Mouse (Mus musculus) left cerebral cortex, adult 2 months (tissue): ENCODE measurements around the gene Plekha5. TPM values are rescaled to one million over a fixed set of nuclear protein-coding genes. Genes with fewer than 3 reads are reported as not detected.
A peak's percentile ranks its signal among the peaks of the same experiment; 100 is the strongest.

Experiments used
- DNase-seq, 2 experiments: peaks; one replicate each; pipeline ENCODE4 v3.0.0; 2021 to 2022; ENCODE audit warnings: low spot score in 2 of 2, mixed read lengths in 1 of 2; ENCODE audit errors: extremely low spot score in 1 of 2
- H3K27ac ChIP-seq: fragments of 200-600 bp; 2 replicates; pipeline ENCODE4 v1.8.1; 2022
- H3K4me3 ChIP-seq: fragments of 200-600 bp; 2 replicates; pipeline ENCODE4 v1.8.1; 2022
- CTCF ChIP-seq: fragments of 200-600 bp; IDR thresholded peaks from 2 replicates; pipeline ENCODE4 v1.8.1; 2022; ENCODE audit warnings: antibody characterized with exemption, mild to moderate bottlenecking, moderate library complexity
- intact Hi-C: fragments of 180-260 bp; cut with DNase I; formaldehyde crosslinking; loops from one replicate; pipeline ENCODE4 v1.15.1; 2025
- total RNA-seq, 2 experiments: library from RNA; stranded (reverse); gene quantifications; 2 replicates each; pipeline ENCODE4 v1.2.3; 2021

The Plekha5 gene
- total RNA-seq, 2 experiments from 2014 or later = 117 to 121 TPM

DNA sequence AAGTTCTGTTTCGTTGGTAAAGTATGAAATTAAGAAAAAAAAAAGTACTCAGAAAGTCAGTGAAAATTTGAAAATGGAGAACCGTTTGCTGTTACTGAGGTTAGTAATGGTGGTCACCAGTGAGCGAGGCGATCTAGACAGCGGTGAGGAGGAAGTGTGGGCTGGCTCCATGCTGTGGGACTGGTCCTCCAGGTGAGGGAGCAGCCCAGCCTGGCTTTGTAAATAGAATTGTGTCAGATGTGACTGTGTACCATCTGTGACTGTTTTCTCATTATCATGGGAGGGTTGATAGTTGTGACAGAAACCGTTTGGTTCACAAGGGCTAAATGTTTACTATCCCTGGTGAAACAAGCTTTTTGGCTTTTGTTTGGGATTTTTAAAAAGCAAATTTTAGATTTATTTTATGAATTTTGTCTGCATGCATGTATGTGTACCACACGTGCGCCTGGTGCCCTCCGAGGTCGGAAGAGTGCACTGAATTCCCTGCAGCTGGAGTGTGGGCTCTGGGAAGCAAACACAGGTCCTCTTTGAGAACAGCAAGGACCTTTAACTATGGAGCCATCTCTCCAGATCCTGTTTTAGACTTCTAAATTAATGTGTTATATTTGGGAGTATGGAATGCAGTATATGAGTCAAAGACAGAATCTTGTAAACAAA is 56.7 kb downstream of the Plekha5 start:
- no peak for DNase-seq
- Histone ChIP-seq H3K4me3 (no peak overlapping the region), H3K27ac (no peak overlapping the region)
- intact Hi-C loops = no loop called here
- no peak for TF ChIP-seq CTCF

DNA sequence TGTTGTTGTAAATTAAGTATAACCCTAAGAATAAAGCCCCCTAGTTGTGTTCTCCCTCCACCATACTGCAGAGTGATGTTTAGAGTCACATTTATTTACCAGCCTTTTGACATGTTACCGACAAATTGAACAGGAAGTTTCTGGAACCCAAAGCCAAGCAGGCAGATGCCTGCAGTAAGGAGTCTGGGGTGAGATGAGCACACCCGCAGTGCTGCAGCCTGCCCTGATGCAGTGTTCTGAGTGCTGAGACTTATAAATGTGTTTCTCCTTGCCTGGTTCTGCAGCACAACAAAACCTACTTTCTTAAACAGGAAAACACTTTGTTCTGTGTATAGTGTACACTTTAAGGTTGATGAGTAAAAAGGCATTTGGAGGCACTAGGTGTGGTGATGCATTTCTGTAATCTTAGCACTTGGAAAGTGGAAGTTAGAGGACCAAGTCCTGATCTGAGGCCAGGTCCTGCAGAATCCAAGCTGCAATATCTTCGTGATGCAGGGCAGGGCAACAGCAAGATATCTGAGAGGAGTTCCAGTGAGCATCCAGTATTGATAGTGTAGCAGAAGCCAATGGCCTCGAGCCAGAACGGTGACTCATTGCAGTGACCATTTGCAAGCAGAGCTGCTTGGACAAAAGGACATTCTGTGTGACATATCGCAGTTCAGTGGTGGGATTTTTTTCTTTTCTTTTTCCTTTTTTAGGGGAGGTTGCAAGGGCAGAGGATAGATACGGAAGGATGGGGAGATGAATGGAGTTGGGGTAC is 58.0 kb downstream of the Plekha5 start:
- TF ChIP-seq CTCF = no peak
- Histone ChIP-seq H3K27ac (peak overlapping the region; percentile 24; the same call in 1 of the 2 replicates), H3K4me3 (no peak overlapping the region)
- intact Hi-C loops = no loop called here
- DNase-seq = peak in 1 of 2 experiments; percentile 38

DNA sequence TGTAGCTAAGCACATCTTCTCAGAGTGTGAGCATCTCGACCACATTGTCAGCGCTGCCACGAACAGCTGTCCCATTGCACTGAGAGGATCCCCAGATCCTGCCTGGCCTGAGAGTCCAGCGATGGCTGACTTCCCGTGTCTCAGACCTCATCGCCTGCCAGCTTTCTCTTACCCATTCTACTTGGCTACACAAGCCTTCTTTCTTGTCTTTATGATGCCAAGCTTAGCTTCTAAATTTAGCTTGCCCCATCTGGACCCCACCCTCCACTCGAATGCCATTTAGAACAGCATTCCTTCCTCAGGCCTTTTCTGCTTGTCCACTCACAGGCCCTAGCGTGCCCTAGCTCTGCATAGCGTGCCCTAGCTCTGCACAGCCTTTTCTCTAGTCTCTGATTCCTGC is 60.3 kb downstream of the Plekha5 start:
- peak overlapping the region; percentile 18; the same call in 1 of the 2 replicates for H3K27ac ChIP-seq
- no peak for DNase-seq

DNA sequence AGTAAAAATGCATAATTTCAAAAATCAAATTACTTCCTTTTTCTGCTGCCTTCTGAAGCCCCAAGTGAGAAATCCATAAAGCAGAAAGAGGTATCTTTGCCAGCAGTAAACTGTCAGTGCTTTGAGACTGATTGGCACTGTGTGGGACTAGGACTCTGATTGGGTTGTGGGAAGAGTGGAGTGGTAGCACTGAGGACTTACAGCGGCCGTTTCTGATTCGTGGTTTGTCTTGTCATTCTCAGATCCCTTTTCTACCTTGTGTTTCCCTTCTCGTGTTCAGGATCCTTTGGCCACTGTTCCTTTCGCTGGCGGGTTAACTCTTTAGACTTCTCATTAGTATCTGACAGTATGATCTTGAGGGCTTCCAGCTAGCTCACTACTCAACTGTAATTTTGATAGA is 61.8 kb downstream of the Plekha5 start:
- Histone ChIP-seq H3K27ac (no peak overlapping the region), H3K4me3 (no peak overlapping the region)
- TF ChIP-seq CTCF = no peak
- DNase-seq = no peak
- intact Hi-C loops = no loop called here

More for the DNA sequence above, 60.3 kb downstream of the Plekha5 start:
- TF ChIP-seq CTCF = no peak
- H3K4me3 ChIP-seq = no peak overlapping the region
- intact Hi-C loops = no loop called here

DNA sequence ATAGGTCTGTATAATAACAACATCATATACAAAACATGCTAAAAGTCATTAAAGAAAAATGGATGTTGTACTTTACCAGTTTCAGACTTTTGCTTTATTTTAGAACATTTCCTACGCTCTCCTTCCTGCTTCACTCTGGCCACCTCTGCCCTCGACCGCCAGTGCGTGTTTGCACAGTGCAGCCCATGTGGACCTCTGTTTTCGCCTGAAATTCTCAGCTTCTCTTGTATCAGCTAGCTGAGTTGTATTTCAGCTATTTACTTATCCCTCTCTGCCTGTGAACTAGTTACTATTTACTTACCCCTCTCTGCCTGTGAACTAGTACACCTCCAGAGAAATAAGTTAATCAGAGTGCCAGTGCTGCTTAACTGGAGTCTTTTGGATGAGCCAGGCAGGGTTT is 62.8 kb downstream of the Plekha5 start:
- no peak for DNase-seq
- H3K4me3 ChIP-seq = no peak overlapping the region
- intact Hi-C loops = no loop called here
- no peak for TF ChIP-seq CTCF
- no peak overlapping the region for H3K27ac ChIP-seq

DNA sequence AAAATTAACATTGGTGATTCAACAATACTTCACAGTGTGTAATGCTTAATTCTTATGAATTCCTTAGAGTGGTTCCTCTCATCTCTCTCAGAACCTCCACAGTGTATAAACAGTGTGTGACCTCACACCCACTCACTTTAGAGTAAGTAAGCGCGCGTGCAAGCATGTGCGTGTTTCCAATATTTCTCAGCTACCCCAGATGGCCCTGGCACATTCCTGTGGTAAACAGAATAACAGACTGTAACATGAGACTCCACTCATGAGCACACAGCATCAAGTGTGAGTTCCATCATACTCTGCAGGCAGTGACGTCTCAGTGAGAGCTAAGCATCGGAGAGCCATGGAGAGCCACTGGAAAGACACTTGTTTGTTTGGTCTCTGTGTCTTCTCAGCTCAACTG is 63.6 kb downstream of the Plekha5 start:
- no peak for DNase-seq
- H3K27ac ChIP-seq = no peak overlapping the region; the same call in 1 of the 2 replicates
- no peak for TF ChIP-seq CTCF

DNA sequence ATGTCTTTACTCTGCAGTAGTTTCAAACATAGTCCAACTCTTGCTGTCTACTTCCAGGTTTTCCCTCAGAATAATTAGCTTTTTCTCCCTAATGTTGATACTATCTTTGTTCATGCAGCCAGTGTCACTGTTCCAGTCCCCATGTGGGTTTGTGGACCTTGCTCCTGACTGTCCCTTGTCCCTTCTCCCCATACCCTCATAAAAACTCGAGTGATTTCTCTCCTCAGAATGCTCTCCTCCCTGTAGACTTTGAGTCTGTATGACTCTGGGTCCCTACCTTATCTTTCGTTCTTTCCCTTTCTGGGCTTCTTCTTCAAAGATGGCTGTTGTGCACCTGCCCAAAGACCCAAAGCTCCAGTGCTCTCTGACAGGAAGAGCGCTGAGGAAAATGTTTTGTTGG is 64.8 kb downstream of the Plekha5 start:
- no peak for DNase-seq
- intact Hi-C loops = no loop called here
- TF ChIP-seq CTCF = no peak

More for the DNA sequence above, 63.6 kb downstream of the Plekha5 start:
- intact Hi-C loops = no loop called here
- no peak overlapping the region for H3K4me3 ChIP-seq

DNA sequence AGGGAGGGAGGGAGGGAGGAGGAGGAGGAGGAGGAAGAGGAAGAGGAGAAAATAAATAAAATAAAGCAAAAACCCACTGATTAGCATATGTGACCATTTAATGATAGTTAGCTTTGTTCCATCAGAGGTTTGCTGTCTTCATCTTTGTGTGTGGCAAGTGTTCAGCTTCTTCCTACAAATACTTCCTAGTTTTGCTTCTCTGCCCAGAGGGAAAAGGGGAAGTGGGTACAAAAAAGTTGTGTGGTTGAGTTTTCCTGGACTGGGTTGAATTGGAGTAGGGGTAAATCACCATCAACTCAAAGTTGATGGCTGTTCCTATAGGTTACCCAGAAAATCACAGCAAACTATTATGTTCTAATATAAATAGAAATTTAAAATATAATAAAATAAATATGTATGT is 65.7 kb downstream of the Plekha5 start:
- Histone ChIP-seq H3K27ac (peak overlapping the region; percentile 87), H3K4me3 (no peak overlapping the region)
- intact Hi-C loops = no loop called here
- TF ChIP-seq CTCF = no peak
- DNase-seq = no peak

More for the DNA sequence above, 64.8 kb downstream of the Plekha5 start:
- H3K4me3 ChIP-seq = no peak overlapping the region
- no peak overlapping the region for H3K27ac ChIP-seq

DNA sequence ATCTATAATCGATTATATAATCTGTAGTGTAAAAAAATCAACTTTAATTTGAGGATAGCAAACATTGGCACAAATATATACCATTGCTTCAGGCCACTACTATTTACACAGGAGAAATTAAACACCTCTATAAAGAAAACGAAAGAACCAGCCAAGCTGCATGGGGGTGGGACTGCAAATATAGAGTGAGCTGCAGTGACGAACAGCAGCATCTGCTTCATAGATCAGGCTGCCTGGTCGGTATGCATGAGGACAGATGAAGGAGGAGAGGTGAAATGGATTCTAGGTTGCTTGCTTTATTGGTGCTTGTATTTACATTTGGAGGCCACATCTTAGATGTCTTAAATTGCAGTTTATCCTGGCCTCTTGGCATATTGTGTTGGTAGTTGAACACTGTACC is 66.4 kb downstream of the Plekha5 start:
- H3K4me3 ChIP-seq = peak overlapping the region; percentile 46; the same call in 1 of the 2 replicates
- DNase-seq = no peak
- intact Hi-C loops = no loop called here
- H3K27ac ChIP-seq = peak overlapping the region; percentile 87
- TF ChIP-seq CTCF = no peak

DNA sequence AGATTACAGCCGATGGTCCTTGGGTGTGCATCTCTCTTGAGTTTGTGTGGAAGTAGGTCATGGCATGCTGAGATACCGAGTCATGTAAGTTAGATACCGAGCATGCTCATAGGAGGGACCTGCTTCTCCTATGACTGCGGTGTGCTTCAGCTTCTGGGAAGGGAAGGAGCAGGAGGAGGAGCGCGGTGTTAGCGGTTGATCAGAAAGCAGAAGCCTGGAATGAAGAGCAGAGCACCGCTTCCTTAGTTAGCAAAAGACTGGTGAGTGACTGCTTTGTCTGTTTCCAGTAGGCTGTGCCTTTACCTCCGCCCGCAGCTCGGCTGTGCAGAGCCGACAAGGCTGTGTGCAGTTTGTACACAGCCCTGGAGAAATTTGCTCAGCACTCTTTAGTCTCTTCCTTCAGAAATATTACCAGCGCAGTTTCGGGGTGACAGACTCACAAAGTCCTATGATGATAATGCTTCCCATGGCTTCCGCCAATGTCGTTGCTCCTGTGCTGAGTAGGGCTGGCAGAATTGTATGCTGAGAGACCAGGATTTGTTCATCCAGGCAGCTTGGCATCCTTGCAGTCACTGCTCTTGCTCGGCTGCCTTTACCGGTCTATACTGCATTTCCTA is 67.2 kb downstream of the Plekha5 start:
- Histone ChIP-seq H3K27ac (peak overlapping the region; percentile 87), H3K4me3 (peak overlapping the region; percentile 46)
- TF ChIP-seq CTCF = no peak
- DNase-seq = no peak
- intact Hi-C loops = no loop called here

DNA sequence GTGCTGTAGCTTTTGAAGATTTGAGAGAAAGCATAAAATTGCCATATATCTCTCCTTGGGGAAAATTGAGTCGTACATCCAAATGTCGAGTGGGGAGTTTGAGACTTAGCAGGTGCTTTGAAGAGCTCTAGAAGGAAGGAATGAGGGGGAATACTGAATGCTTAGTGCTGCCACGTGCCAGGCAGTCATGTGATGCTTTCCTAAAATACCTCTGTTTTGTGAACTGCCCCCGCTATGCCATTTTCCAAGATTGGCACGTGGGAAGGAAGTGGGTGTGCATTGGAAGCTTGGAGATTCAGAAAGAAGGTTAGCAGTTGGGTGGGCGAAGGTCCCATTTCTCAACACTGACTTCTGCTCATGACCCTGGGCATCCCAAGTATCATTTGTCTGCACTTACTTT is 68.2 kb downstream of the Plekha5 start:
- DNase-seq = peak; percentile 47 to 51

DNA sequence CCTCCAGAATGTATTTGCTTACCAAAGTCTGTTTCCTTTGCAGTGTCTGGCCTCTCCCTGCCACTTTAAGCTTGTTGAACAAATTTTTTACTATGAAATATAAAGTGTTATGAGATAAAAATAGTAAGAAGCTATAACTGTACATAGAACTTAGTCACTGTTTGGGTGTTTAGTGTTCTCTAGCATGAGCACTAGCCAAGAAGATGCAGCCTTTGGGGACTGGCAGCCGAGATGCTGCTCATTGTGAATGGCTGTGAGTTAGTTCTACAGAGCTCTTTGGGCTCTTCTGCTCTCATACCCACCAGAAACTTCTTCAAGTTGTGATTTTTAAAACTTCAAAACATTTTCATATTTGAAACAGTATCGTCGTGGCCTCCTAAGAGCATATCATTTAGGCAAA is 74.2 kb downstream of the Plekha5 start:
- intact Hi-C loops = no loop called here
- no peak overlapping the region for H3K4me3 ChIP-seq
- TF ChIP-seq CTCF = no peak
- no peak for DNase-seq
- no peak overlapping the region for H3K27ac ChIP-seq

More for the DNA sequence above, 68.2 kb downstream of the Plekha5 start:
- no peak for TF ChIP-seq CTCF
- intact Hi-C loops = no loop called here
- H3K4me3 ChIP-seq = peak overlapping the region; percentile 46
- H3K27ac ChIP-seq = peak overlapping the region; percentile 87; the same call in 1 of the 2 replicates
